Mouse (Mus musculus) intestine, embryonic 15.5 days (tissue): ENCODE measurements around the gene Dusp6. TPM values are rescaled to one million over a fixed set of nuclear protein-coding genes. Genes with fewer than 3 reads are reported as not detected.
"Not testable (repeated sequence)": the region's sequence is repeated elsewhere in the genome, so short reads cannot be mapped to it uniquely, and the experiment has no call there.

Experiments
- ATAC-seq: fragments of 200-750 bp; cut with Nextera tagmentation; 2 replicates; pipeline ENCODE4 v1.8.0; 2017; ENCODE audit warnings: moderate TSS enrichment, moderate library complexity
- H3K27ac ChIP-seq: fragments of 300-500 bp; sonication (generic); 2 replicates; pipeline ENCODE4 v1.5.1; 2015; ENCODE audit warnings: mild to moderate bottlenecking, inconsistent platforms
- H3K27me3 ChIP-seq: fragments of 300-500 bp; sonication (generic); replicated peaks from 2 replicates; pipeline ENCODE4 v1.6.1; 2015; ENCODE audit warnings: inconsistent platforms
- H3K36me3 ChIP-seq: fragments of 300-500 bp; sonication (generic); 2 replicates; pipeline ENCODE4 v1.6.1; 2015; ENCODE audit warnings: inconsistent platforms
- H3K4me1 ChIP-seq: fragments of 300-500 bp; sonication (generic); replicated peaks from 2 replicates; pipeline ENCODE4 v1.6.1; 2015; ENCODE audit warnings: inconsistent platforms
- H3K4me2 ChIP-seq: fragments of 300-500 bp; sonication (generic); replicated peaks from 2 replicates; pipeline ENCODE4 v1.6.1; 2015; ENCODE audit warnings: mild to moderate bottlenecking, inconsistent platforms
- H3K4me3 ChIP-seq: fragments of 300-500 bp; sonication (generic); replicated peaks from 2 replicates; pipeline ENCODE4 v1.5.1; 2015; ENCODE audit warnings: inconsistent platforms
- H3K9ac ChIP-seq: fragments of 300-500 bp; sonication (generic); 2 replicates; pipeline ENCODE4 v1.6.1; 2015; ENCODE audit warnings: inconsistent platforms
- H3K9me3 ChIP-seq: fragments of 300-500 bp; sonication (generic); 2 replicates; pipeline ENCODE4 v1.6.1; 2016; ENCODE audit warnings: inconsistent platforms
- WGBS: fragments of 180-500 bp; shearing (Covaris S2); methylation state at CpG from one replicate; pipeline ENCODE4 v1.1.7; 2015; 5-methylcytosine and 5-hydroxymethylcytosine counted together
- polyA plus RNA-seq: library from polyadenylated mRNA; unstranded; fragments of >200 nt; fragmentation: Nextera tagmentation; extraction: Ambion mirVana; gene quantifications from 2 replicates; pipeline ENCODE4 v1.2.1, GENCODE M21; 2015

Gene Dusp6
- 33.5 and 38.1 TPM in 2 replicates for polyA plus RNA-seq

DNA sequence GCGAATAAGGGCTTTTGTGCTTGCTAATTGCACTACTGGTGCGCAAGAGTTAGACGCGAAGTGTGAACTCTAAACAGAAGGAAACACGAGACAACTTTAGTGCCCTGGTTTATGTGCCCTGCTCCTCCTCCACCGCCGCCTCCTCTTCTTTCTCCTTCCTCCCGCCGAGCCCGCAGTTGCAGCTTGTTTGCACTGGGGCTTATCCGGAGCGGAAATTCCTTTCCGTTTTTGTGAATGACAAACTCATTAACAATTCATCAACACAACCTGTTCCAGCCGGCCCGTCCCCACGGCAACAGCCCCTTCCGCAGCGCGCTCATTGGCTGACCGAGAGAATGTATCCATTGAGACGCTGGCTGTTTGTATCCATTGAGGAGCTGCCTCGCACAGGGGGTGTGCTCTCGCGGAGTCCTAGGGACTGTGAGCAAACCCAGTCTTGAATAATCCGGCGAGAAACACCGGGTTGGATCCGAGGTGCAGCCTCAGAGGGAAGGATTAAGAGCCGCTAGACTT is at the start of gene Dusp6:
Gene Dusp6, plus strand, starts transcription at position 365 of the 513 bp plus-strand sequence.
- Histone ChIP-seq H3K4me2 (peak within 1 kb of the TSS; percentile 89), H3K4me1 (peaks cover 10% of the 10 kb centered on the region; the same call in 1 of the 2 replicates), H3K36me3 (no peaks in the 10 kb centered on the region), H3K27ac (peak within 1 kb of the TSS; percentile 98), H3K9ac (peak within 1 kb of the TSS; percentile 79), H3K9me3 (no peaks in the 10 kb centered on the region), H3K27me3 (no peaks in the 10 kb centered on the region), H3K4me3 (peak within 1 kb of the TSS; percentile 70)
- ATAC-seq = peak; percentile 94
- under 1% methylated on average over 29 of the region's 29 CpGs for WGBS

DNA sequence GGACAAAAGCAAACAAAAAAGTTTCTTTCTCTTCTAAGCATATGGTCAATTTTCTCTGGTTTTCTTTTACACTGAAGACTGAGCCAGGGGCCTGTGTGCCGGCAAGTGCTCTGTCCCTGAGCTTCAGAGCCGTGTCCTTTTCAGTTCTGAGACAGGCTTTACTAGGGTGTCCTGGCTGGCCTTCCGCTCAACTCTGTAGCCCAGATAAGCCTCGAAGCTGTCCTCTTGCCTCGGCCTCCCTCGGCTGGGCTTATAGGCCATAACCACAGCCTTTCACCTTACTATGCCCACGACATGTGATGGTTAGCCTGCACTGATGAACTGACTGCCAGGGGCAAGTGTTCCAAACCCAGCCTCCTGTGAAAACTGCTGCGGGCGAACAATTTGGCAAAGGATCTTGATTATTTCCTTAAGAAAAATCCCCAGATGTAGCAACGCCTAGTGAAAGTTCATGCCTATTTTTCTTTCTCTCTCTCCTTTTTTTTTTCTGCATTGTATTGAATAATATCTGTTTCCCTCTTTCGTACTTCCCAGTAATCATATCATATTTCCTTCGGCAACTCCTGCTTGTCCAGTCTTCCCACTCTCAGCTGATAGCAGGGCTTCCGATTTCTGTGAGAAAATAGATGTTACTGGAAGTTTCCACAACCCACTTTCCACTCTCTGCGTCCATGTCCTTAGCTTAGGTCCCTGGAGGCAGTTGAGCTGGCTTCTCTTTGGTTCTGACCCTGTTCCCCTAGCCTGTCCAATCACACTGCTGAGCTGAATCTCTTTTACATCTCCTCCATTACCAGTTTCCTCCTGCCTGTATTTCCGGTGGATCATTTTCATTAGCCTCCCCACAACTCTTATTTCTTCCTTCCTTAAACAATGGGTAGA is 48.4 kb upstream of the Dusp6 start:
- H3K9ac ChIP-seq = no peak overlapping the region
- H3K4me3 ChIP-seq = no peak overlapping the region
- no peak for ATAC-seq
- no peak overlapping the region for H3K4me2 ChIP-seq
- H3K27ac ChIP-seq = no peak overlapping the region
- H3K36me3 ChIP-seq = no peaks in the 10 kb centered on the region
- 85% methylated on average over 15 of the region's 15 CpGs for WGBS
- no peaks in the 10 kb centered on the region for H3K4me1 ChIP-seq
- no peaks in the 10 kb centered on the region for H3K9me3 ChIP-seq
- H3K27me3 ChIP-seq = no peaks in the 10 kb centered on the region

DNA sequence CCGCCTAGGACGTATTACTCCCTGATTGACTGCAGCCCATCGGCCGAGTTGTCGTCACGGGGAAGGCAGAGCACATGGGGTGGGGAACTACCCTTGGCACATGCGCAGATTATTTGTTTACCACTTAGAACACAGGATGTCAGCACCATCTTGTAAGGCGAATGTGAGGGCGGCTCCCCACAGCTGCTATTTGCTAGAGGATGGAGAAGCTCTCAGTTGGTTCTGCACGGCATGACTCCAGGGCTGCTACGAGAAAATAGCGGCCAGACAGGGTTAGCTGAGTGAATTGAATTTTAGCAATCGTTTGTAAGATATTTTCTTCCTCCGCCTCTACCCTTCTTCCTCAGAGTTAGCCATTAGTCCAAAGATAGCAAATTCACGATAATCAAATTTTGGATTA is 46.5 kb upstream of the Dusp6 start:
- ATAC-seq, H3K36me3 ChIP-seq, H3K4me2 ChIP-seq, H3K4me1 ChIP-seq, H3K4me3 ChIP-seq, H3K9ac ChIP-seq, H3K27me3 ChIP-seq, H3K27ac ChIP-seq, H3K9me3 ChIP-seq: not testable (repeated sequence)
- WGBS = 87% methylated on average over 15 of the region's 15 CpGs

- Histone ChIP-seq H3K36me3 (no peaks in the 10 kb centered on the region), H3K4me3 (no peak overlapping the region), H3K9ac (no peak overlapping the region), H3K27me3 (no peaks in the 10 kb centered on the region), H3K4me1 (no peaks in the 10 kb centered on the region), H3K4me2 (no peak overlapping the region), H3K27ac (no peak overlapping the region), H3K9me3 (no peaks in the 10 kb centered on the region)
- WGBS = 93% methylated on average over 8 of the region's 8 CpGs
- ATAC-seq = no peak
These were observed 41.5 kb upstream of the Dusp6 start for GRCm38 (mm10) chr10:99221540-99221939.

- H3K27ac ChIP-seq = peak overlapping the region; percentile 33; the same call in 1 of the 2 replicates
- ATAC-seq = peak; percentile 74
- H3K9ac ChIP-seq = no peak overlapping the region
These were observed 40.3 kb upstream of the Dusp6 start for GRCm38 (mm10) chr10:99222726-99223125.

DNA sequence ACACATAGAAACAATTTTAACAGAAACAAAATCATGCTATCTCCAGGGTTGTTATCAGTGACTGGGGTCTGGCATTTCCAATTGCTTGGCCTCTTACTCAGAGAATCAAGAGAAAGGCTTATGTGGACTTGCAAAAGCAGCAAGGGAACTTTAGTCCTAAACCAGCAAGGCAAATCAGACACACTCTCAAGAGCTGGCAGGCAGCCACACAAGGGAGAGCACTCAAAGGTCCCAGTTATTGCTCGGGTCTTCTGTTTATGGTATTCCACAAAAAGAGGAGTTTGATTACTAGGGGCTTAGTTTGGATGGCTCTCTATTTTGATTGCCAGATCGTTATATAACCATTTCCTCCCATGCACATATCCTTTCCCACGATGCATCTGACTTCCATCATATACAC is 38.8 kb upstream of the Dusp6 start:
- no peak for ATAC-seq
- Histone ChIP-seq H3K27ac (no peak overlapping the region), H3K4me2 (no peak overlapping the region), H3K36me3 (no peaks in the 10 kb centered on the region), H3K27me3 (no peaks in the 10 kb centered on the region), H3K4me3 (no peak overlapping the region), H3K9me3 (no peaks in the 10 kb centered on the region), H3K4me1 (peaks cover 5% of the 10 kb centered on the region; the same call in 1 of the 2 replicates), H3K9ac (no peak overlapping the region)
- 41% methylated on average over 3 of the region's 3 CpGs for WGBS

More at GRCm38 (mm10) chr10:99222726-99223125, 40.3 kb upstream of the Dusp6 start:
- Histone ChIP-seq H3K36me3 (no peaks in the 10 kb centered on the region), H3K4me3 (no peak overlapping the region), H3K27me3 (no peaks in the 10 kb centered on the region), H3K9me3 (no peaks in the 10 kb centered on the region), H3K4me2 (no peak overlapping the region), H3K4me1 (no peaks in the 10 kb centered on the region)
- 64% methylated on average over 5 of the region's 5 CpGs for WGBS

DNA sequence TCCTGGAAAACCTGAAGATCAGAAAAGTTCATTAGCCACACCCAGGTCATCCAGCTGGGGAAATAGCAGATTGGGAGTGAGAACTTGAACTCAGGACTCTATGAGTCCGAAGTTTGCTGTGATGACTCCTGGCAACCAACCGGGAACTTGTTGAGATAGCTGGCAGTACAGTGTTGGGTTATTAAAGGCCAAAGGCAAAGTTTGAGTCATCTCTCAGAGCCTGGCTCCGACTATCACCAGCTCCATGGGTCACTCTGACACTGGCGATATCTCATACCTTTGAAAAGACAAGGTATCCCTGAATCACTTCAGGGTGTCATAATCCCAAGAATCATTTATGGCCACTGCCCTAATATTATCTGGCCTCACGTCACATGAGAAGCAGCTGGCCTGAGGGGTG is 36.2 kb upstream of the Dusp6 start:
- Histone ChIP-seq H3K4me2 (no peak overlapping the region), H3K36me3 (no peaks in the 10 kb centered on the region), H3K27ac (no peak overlapping the region), H3K27me3 (no peaks in the 10 kb centered on the region), H3K4me3 (no peak overlapping the region), H3K9me3 (no peaks in the 10 kb centered on the region), H3K4me1 (peaks cover 5% of the 10 kb centered on the region; the same call in 1 of the 2 replicates), H3K9ac (no peak overlapping the region)
- WGBS = 81% methylated on average over 5 of the region's 5 CpGs
- peak; percentile 58 for ATAC-seq

GRCm38 (mm10) chr10:99227968-99228864 is 34.8 kb upstream of the Dusp6 start:
- ATAC-seq = 0 out of 2 replicates have a peak, but pooled peaks have one; percentile 42
- peak overlapping the region; percentile 34; the same call in 1 of the 2 replicates for H3K27ac ChIP-seq
- H3K36me3 ChIP-seq = no peaks in the 10 kb centered on the region
- no peaks in the 10 kb centered on the region for H3K9me3 ChIP-seq
- peak overlapping the region; percentile 31; the same call in 1 of the 2 replicates for H3K4me2 ChIP-seq
- no peak overlapping the region for H3K9ac ChIP-seq
- H3K4me1 ChIP-seq = peaks cover 5% of the 10 kb centered on the region; the same call in 1 of the 2 replicates
- H3K4me3 ChIP-seq = no peak overlapping the region
- no peaks in the 10 kb centered on the region for H3K27me3 ChIP-seq
- 45% methylated on average over 17 of the region's 17 CpGs for WGBS

DNA sequence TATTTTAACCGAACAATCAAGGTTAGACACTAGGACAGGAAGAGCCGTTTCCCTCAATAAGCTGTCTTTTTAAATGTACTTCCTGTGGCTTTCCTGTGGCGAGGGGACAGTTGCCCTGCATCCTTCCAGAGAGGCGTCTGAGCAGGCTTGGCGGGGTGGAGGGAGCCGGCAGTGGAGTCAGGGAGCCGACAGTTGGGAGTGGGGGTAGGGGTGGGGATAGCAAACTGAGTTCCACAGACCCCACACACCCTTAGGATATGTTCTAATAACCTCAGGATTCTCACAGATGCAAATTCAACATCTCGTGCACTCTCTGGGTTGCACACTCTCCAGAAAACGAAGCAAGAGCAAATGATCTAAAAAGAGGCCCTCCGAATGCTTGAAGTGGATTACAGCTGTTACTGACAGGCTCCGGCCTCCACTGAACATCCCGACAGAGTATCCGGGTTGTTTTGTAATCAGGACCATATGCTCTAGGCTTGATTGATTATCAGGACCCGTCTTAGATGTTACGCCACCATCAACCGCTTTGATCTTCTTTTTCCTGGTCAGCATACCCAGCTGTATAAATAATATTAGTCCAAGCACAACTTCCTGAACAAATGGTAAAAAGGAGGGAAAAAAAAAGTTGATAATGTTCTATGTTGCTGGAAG is 33.9 kb upstream of the Dusp6 start:
- no peak overlapping the region for H3K9ac ChIP-seq
- peaks cover 5% of the 10 kb centered on the region; the same call in 1 of the 2 replicates for H3K4me1 ChIP-seq
- H3K4me3 ChIP-seq = no peak overlapping the region
- ATAC-seq = no peak
- no peaks in the 10 kb centered on the region for H3K36me3 ChIP-seq
- no peaks in the 10 kb centered on the region for H3K9me3 ChIP-seq
- no peaks in the 10 kb centered on the region for H3K27me3 ChIP-seq
- peak overlapping the region; percentile 31; the same call in 1 of the 2 replicates for H3K4me2 ChIP-seq
- H3K27ac ChIP-seq = peak overlapping the region; percentile 67
- 22% methylated on average over 16 of the region's 16 CpGs for WGBS

DNA sequence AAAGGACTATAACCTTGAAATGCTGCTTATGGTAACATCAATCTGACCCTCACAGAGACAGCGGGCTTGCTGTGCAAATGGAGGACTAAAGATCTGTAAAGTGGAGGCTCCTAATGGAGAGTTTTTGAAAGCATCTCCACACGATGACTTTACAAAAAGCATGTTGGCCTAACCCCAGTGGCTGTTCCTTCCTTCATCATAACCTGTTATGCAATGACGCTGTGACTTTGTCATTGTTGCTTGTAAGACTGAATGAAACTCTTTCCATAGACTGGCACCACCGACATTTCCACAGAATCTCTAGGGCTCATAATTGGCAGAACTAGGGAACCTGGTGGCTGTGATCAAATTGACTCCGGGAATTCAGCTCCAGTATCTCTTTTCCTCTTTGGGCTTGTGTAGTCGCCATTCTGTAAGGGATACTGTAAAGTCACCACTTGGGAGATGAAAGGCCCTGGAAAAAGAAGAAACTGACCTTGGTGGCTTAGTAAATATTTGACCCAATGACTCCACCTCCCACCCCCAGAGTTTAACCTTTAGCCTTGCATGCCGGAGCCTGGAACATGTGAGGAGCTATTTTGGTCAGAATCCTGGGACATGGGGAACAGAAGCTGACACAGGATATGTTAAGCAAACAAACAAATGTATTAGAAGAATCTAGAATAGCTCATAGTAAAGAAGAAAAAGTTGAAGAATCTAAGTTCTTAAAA is 30.4 kb upstream of the Dusp6 start:
- 64% methylated on average over 7 of the region's 7 CpGs for WGBS

DNA sequence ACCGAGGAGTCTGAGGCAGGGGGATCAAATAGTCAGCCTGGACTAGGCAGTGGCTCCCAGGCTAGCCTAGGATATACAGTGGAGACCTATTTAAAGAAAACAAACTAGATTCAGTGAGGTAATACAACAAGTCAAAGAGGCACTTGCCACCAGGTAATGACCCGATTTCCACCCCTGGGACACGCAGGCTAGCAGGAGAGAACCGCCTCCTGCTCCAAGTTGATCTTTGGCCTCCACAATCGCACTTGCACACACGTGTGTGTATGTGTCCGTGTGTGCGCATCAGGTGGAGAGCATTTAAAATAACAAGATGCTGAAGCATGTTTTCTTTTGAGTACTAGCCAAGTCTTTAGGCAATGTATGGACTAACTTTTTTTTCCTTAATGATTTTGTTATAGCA is 28.7 kb upstream of the Dusp6 start:
- no peak overlapping the region for H3K4me3 ChIP-seq
- H3K4me1 ChIP-seq = 0 out of 2 replicates have a peak, but pooled peaks cover 3% of the 10 kb centered on the region
- H3K4me2 ChIP-seq = no peak overlapping the region
- WGBS = 90% methylated on average over 8 of the region's 8 CpGs
- no peak overlapping the region for H3K27ac ChIP-seq
- no peaks in the 10 kb centered on the region for H3K9me3 ChIP-seq
- H3K9ac ChIP-seq = no peak overlapping the region
- no peaks in the 10 kb centered on the region for H3K27me3 ChIP-seq
- no peak for ATAC-seq
- no peaks in the 10 kb centered on the region for H3K36me3 ChIP-seq

More for the DNA sequence above, 30.4 kb upstream of the Dusp6 start:
- Histone ChIP-seq H3K9ac (no peak overlapping the region), H3K4me1 (peaks cover 9% of the 10 kb centered on the region; the same call in 1 of the 2 replicates), H3K9me3 (no peaks in the 10 kb centered on the region), H3K36me3 (no peaks in the 10 kb centered on the region), H3K4me2 (no peak overlapping the region), H3K27ac (no peak overlapping the region), H3K27me3 (no peaks in the 10 kb centered on the region), H3K4me3 (no peak overlapping the region)
- peak; percentile 52; the same call in 1 of the 2 replicates for ATAC-seq
